Mouse (Mus musculus) kidney, adult 18-20 months (tissue): ENCODE data around the gene Hrh2.

Source experiments
- DNase-seq: peaks from one replicate; pipeline ENCODE4 v3.0.0; 2021

Hrh2 gene

DNA sequence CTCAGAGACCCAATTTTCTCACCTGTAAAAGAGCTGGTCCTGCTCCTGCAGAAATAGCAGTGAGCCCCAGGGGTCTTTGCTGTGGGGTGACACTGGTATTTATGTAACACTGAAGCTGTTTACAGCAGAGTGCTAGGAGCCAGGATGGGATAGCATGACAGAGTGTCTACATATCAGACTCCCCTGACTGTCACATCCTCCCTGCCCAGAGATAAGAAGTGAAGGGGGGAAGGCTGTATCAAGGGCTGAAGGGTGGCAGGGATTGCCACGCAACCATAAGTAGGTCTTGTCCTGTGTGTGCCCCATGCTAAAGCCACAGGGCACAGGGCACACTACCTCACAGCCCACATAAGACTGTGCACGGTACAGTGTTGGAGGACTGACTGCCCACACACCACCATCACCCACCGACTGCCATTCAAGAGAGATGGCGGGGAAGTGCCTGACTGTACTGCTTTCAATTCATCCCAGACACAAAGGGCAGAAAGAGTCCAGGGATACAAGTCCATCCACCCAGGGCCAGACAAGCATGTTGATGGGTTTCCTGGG lies 29.8 kb downstream of the Hrh2 start:
- DNase-seq: no peak

DNA sequence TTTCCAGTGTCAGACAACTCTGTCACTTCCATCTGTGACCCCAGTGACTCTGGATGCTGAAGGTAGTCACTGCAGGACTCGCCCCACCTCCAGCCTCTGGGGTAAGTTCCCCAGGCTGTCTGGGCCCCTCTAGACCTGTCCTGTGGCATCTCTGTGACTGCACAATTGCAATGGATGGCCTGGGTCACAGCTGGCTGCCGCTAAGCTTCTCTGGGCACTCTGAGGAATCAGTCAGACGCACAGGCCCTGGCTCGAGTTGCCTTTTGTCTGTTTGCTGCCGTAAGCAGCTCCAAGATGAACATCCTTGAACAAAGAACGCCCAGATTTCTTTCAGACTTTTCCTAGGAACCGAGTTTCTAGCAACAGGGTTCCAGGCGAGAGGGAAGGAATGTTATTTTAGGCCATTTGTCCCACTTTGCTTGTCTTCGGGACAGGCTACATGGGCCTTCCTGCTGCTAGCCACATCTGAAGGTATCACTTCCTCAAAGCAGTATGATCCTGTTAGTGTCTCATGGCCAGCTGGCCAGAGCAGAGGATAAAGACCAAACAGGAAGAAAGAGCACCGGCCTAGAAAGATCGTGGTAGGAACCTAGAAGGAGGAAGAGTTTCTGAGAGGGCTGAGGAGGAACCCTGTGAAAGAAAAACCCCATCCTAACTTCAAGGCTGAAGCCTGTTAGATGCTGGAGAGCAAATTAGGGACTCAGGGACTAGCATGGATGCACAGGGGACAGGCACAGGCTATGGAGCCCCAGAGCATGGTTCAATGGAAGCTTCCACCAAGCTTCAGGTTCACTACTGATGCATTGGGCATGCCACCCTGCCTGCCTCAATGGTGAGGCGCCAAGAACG lies 31.2 kb downstream of the Hrh2 start:
- no peak for DNase-seq

DNA sequence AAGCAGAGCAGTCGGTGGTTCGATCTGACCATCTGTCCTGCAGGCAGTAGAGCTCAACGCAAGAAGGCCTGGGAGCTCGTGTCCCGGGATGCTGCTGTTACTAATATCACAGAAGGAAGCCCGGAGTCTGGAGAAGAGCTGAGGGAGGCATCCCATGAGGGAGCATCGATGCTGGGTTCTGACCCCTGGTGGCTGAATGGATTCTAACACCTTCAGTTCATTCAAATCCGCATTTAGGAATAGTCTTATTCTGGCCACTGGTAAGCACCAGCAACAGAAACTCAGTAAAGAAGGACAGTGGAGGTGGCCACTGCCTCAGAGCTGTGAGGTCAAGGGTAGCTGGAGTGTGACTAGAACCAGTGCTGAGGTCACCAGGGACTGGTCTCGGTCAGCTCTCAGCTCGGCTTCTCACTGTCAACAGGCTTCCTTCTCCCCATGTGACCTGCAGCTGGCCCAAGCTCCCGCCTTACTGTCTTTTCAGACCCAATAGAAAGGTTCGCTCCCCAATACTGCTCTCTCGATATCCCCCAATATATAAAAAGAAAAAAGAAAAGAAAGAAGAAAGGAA lies 36.1 kb downstream of the Hrh2 start:
- peak; percentile 38 for DNase-seq

DNA sequence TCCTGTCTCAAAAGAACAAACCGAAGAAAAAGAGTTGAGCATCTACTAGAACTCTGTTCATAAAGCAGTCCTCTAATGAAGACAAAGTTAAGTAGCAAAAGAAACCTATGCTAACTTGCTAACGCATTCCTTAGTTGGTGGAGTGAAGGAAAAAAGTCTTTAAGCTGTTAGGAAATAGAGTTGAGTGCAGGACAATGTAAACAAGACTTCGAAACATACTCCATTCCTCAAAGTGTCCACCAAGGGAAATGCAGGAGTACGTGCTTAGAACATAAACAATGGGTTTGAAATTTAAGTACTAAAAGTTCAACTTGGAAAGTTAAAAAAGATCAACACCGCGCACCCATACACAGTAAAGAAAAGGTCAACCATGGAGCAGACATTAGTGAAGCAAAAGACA lies 38.2 kb downstream of the Hrh2 start:
- no peak for DNase-seq

DNA sequence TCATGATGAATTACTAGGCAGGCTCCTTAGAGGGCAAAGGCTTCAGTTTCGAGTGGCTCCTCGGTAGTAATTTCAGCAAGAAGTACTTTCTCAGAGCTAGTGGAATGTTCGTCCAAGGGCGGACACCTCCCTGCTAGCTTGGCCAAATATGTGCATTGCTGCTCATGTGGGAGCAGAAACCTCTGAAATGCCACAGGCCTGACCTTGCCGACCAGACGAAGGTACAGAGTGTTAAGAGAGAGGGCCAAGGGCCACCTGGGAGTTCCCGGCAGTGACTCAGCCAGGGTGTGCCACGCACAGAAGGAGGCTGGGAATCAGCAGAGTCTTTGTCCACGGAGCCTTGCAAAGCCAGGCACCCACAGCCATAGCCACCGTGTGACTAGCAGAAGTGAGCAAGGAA lies 39.9 kb downstream of the Hrh2 start:
- DNase-seq: peak; percentile 14

DNA sequence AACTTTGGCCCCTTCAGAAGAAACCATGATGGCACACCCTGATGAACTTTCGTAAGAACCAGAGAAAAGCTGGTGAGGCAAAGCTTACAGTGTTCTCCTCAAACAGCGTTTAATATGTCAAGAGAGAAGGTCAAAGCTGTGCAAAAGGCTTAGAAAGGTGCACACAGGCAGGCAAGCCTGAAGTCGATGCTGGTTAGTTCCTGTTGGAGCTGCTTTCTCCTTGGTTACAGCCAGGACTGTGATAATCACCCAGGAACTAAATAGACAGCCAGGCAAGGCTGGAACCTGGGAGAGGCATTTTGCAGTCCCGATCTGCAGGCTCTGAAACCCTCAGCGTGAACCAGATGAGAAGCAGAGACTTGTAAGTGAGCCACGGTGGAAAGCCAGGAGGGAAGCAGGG lies 45.6 kb downstream of the Hrh2 start:
- DNase-seq: peak; percentile 17

DNA sequence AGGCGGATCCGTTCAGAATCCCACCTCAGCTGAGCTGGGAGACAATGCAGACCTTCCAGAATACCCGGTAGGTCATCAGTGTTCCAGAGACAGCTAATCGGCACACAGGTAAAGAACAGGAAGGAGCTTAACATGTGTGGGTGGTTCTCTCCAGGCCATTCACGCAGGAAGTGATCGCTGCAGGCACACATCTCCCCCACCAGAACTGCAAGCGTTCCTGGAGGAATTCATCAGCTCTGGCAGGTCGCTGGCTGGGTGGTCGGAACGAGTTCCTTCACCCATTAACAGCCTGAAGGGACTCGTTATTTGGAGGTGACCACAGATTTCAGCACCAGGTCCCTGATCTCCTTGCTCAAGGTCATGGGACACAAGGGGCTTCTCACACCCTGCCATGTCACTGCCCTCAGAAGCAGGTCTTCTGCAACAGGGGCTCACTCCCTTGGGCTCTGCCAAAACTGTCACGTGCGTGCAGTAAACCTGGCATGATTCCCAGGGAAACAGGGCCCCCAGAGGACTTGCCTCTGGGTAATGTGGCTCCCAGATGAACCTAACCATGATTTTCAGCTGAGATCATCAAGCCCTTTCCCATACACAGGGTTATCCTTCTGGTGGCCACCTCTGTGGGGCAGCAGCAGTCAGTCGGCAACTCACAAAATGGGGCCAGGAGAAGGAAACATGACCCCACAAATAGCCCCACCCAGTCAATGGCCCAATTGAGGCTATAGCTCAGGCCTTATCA lies 46.8 kb downstream of the Hrh2 start:
- DNase-seq: peak; percentile 21

DNA sequence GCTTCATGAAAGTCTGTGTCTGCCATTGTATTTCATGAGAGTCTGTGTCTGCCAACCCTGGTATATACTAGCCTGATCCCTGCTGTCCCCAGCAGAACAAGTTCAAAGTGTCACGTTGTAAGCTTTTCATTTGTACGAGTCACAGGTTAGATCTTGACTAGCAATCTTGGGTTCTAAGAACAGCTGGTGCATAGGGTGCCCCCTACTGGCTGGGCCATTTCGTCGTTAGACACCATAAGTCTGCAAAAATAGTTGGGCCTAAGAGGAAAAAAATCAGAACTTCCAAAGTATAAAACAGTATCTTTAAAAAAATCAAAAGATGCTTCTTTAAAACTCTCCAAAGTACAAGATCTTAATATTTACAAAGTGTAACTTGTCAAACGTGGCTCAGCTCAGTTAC lies 50.5 kb downstream of the Hrh2 start:
- peak; percentile 46 for DNase-seq

DNA sequence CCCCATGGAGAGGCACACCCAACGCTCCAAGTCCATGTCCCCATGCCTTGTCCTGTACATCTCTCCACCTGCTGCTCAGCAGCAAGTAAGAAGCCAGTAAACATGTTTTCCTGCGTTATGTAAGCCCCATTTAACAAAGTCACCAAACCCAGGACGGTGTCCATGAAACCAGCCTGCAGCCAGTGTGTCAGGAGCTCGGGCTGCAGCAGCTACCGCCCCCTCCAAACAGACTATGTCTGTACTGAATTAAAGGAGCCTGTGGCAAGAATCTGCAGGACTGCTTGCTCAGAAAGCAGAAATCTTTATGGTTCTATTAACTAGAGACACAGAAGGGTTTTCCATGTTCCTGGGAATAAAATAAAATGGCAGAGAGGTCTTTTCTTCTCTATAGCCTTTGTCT lies 53.3 kb downstream of the Hrh2 start:
- DNase-seq: no peak

DNA sequence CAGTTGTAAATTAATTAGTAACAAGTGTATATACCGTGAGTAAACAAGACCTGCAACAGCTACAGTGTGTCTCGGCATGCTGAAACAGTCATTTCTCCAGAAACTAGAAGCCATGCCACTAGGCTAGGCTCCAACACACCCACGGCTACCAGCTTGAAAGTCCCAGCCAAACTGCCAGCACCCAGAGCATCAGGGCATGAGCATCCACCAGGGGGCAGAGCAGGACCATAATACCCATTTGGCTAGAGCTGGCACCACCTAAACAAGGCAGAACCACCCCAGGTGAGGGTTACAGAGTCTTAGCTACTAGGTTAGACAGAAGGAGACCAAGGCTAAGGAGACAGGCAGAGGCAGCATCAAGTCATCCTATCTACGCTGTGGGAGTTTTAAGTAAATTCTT lies 55.6 kb downstream of the Hrh2 start:
- peak; percentile 84 for DNase-seq

DNA sequence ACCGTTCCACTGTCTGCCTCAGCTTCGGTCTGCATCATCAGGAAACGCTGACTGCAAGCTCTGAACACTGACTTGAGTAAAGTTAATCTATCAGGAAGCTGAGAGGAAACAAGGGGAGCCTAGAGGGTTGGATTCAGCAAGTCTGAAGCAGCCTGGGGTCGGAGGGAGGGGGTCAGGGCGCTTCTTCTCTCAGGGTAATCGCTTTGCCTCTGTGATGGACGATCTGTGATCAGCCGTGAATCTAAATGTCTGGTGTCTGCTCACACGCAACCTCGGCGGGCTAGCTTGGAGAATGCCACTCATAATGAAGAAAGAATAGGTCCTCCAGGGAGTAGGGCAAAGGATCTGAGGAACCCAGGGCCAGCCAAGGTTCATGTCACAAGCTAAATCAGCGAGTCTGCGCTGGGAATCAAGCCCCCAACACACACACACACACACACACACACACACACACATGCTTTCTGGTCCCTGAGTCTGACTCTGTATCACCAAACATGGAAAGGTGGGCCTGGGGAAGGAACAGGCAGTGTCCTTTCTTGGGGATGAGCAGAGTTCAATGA lies 56.6 kb downstream of the Hrh2 start:
- no peak for DNase-seq

DNA sequence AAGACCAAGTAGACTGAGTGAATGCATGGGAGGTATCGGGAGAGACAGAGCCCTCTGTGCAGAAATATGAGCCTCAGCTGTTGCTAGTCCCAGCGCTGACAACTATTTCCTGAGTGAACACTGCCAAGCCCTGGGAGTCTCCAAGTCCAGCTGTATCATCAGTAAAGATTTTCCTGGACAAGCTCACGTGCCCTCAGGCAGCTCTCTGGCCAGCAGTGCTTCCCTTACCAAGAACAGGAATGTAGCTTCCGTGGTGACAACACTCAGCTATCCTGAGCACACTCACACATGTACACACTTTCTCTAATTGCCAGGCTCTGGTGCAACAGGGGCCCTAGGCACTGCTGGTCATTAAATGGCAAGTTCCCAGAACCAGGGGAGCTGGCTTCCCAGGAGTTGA lies 57.1 kb downstream of the Hrh2 start:
- DNase-seq: peak; percentile 44

DNA sequence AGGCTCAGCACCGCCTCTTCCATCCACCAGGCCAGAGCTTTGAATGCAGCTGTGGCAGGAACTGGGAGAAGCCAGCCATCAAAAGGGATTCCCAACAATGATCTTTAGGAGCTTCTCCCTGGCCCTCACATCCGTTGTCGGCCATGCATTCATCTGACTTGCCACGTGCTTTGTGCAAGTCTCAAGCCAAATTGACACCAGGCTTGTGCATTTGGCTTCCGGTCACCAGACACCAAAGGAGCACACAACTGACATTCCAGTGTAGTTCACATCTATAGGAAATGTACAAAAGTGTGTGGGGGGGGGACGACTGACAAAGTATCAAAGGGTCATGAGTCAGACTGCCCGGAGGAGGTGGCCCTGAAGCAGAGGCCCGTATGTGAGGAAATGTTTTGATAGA lies 58.4 kb downstream of the Hrh2 start:
- no peak for DNase-seq

DNA sequence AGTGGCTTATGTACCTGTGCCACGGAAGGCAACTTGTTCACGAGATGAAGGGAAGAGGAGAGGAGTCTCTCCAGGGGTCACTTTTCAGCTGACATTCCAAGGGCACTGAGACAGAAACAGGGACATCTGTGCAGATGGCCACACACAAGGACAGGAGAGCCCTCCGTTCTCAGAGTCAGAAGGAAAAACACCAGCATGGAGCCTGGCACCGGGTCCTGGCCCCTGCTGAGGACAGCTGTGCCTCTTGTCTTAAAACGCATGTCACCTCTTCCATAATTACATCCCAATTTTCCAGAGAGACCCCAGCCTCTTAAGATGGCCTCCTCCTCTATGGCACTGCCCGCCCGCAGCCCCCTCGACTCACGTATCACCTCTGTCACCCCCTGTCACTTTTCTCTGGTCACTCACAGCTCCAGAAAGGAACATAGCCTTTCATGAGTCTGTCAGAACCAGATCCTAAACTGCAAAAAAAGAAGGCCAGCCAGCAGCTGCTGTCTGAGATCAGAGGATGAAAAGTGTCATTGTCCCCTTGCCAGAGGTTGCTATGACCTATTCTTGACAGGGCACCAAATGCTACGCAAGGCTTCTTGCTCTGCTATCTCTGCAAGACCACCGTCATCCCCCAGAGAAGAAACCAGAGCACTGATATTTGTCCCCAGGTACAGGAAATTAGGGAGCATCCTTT lies 59.8 kb downstream of the Hrh2 start:
- DNase-seq: no peak

DNA sequence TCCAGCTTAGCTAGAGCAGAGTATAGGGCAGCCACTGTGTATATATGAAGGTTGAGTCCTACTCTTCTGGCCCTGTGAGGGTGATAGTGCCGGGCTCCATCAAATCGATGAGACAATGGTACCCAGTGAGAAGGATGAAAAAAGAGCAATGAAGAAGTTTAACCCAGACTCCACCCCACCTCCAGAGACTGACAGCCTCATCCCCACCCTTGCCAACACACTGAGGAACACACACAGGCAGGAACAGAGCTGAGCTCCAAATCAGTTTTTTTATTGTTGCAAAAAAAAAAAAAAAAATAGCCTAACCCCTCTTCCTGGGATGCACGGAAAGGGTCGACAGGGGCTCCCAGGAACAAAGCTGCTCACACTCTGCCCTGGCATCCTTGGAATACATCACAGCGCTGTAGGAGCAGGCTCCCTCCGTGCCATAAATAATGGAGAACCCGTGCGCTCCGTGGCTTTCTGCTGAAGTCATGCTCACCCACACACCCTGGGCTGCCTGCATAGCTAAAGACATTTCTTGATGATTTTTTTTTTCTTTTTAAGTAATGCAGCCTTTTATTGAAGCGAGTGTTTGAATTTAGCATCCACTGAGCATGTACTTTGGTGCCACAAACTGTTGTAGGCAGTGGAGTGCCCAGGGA lies 65.8 kb downstream of the Hrh2 start:
- DNase-seq: no peak

DNA sequence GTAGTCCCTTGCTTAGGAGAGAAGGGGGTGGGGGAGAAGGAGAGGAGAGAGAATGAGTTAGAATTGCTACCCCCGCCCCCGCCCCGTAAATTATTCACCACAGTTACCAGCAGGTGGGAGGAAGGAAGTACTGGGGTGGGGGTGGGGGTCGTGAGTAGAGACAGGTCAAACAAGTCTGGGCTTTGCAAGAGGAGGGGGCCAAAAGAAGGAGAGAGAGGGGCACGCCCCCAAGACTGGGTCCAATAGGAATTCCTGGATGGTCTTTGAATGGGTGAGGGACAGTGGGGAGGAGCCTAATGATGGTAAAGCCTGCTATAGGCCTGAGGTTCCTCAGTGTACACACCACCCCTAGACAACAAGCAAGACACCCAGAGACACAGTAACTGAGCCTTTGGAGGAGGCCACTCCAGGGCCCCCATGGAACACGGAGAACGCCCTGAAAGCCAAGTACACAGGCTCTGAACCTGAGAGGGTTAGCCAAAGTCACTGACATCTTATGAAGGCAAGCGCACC lies 66.4 kb downstream of the Hrh2 start:
- no peak for DNase-seq

DNA sequence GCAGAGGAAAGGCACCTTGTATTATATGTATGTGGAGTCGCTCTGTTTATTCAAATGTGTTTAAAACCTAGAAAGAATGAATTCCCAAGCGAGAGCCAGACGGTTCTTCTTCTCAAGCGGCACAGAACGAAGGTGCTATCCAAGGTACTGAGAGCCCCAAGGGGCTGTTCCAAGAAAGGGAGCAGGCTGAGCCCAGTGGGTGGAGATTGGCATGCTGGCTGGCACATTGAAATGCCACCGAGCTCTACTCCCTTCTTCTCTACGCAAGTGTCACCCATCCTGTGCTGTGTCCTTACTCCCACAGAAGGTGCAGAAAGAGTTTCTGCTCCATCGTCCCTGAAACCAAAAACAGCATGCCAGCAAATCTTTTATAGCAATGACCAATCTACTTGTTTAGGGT lies 68.4 kb downstream of the Hrh2 start:
- no peak for DNase-seq

DNA sequence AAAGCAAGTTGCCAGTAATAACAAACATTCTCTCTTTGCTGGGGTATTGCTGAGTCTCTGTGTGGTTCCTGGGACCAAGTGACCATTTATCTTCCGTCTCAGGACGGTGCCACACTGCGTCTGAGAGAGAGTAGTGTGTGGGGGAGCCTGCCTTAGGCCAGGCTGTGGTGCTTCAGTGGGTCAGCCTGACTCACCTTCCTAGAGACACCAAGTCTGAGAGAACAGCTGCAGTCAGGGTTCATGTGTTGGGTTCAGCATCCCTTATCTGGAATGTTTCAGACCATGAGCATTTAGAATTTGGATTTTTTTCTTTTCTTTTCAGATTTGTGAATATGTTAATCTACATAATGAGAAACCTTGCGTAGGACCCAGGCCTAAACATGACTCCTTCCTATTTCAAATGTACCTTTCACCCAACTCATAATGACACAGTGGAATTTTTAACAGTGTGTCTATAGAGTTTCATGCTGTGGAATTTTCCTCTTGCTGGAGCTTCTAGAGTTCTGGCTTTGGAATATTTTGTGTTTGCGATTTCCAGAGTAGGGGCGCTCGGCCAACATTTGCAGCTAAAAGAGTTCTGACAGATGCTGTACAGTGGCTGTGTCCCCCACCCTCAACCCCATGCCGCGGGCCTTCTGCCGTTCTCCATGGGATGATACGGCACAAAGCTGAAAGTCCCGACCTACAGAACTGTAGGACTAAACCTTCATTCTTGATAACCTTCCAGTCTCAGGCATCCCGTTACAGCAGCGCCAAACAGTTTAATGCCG lies 71.0 kb downstream of the Hrh2 start:
- DNase-seq: no peak

DNA sequence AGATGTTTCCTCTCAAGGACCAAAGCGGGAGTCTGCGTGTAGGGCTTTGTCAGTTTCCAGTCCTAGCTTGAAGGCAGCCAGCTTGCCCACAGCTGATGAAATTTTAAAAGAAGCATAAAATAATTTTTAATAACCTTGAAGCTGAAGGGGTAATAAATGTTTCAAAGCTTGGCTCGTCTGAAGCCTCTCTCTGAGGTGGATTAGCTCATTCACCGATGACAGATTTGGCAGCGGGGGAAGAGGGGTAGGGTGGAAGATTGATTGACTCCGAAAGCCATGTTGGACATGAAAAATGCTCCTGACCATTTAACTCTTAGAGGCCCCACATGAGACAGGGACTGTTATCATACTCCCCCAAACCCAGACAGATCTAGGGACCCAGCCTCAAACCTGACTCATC lies 71.7 kb downstream of the Hrh2 start:
- no peak for DNase-seq

DNA sequence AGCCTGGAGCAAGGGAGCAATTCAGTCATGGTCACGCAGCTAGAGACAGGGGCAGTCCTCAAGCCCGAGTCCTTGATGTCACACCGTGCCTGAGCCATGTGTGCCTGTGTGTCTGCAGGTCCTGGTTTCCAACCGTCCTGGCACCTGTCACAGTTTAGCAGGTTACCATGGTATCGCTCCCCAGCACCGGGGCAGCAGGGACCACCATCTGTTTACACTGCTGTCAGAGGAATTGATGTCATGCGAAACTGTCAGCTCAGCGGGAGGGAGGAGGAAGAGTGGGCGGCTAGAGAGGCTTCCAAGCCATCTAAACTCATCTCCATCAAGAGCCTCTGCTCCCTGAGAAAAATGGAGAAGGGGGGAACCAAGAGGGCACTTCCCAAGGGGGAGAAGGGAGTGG lies 74.5 kb downstream of the Hrh2 start:
- no peak for DNase-seq

DNA sequence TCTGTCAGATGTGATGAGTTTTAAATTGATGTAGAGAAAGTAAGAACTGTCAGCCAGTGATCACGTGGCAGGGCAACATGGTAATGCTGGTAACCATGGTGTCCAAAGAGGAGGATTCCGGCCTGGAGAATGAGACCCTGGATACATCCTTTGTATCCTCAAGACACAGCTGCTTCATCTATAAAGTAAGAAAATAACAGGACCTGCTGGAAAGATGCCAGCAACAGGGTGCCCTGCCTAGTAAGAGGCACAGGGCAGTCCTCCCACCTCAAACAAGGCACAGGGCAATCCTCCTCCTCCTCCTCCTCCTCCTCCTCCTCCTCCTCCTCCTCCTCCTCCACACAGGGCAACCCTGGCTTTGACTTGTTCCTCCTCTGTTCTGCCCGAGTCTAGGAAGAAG lies 77.2 kb downstream of the Hrh2 start:
- no peak for DNase-seq
